Mouse (Mus musculus) heart, embryonic 16.5 days (tissue): ENCODE data around the gene Dnah7a. TPM values are rescaled to one million over a fixed set of nuclear protein-coding genes. Genes with fewer than 3 reads are reported as not detected.
A peak's percentile ranks its signal among the peaks of the same experiment; 100 is the strongest.
"Not testable (repeated sequence)": the region's sequence is repeated elsewhere in the genome, so short reads cannot be mapped to it uniquely, and the experiment has no call there.

Source experiments
- ATAC-seq: fragments of 200-750 bp; cut with Nextera tagmentation; replicated peaks from 2 replicates; pipeline ENCODE4 v1.8.0; 2017; ENCODE audit warnings: moderate number of reproducible peaks; ENCODE audit not compliant: insufficient read depth, low FRiP score; ENCODE audit errors: extremely low read depth
- H3K27ac ChIP-seq: fragments of 300-500 bp; sonication (generic); 2 replicates; pipeline ENCODE4 v1.5.1; 2014; ENCODE audit warnings: mild to moderate bottlenecking, low read length, control low read depth, moderate library complexity
- H3K27me3 ChIP-seq: fragments of 300-500 bp; sonication (generic); 2 replicates; pipeline ENCODE4 v1.6.1; 2014; ENCODE audit warnings: low read length, mixed read lengths; ENCODE audit not compliant: control insufficient read depth, insufficient read depth
- H3K36me3 ChIP-seq: fragments of 300-500 bp; sonication (generic); 2 replicates; pipeline ENCODE4 v1.6.1; 2014; ENCODE audit not compliant: control insufficient read depth, insufficient read depth
- H3K4me1 ChIP-seq: fragments of 300-500 bp; sonication (generic); 2 replicates; pipeline ENCODE4 v1.6.1; 2014; ENCODE audit warnings: low read length, mixed read lengths; ENCODE audit not compliant: control insufficient read depth, insufficient read depth
- H3K4me2 ChIP-seq: fragments of 300-500 bp; sonication (generic); 2 replicates; pipeline ENCODE4 v1.6.1; 2014; ENCODE audit warnings: low read depth, mild to moderate bottlenecking, control low read depth, low read length
- H3K4me3 ChIP-seq: fragments of 300-500 bp; sonication (generic); 2 replicates; pipeline ENCODE4 v1.5.1; 2014; ENCODE audit warnings: mild to moderate bottlenecking, control low read depth, low read length
- H3K9ac ChIP-seq: fragments of 300-500 bp; sonication (generic); 2 replicates; pipeline ENCODE4 v1.6.1; 2014; ENCODE audit warnings: low read length, control low read depth
- H3K9me3 ChIP-seq: fragments of 300-500 bp; sonication (generic); replicated peaks from 2 replicates; pipeline ENCODE4 v1.6.1; 2016; ENCODE audit warnings: low read length; ENCODE audit not compliant: control insufficient read depth
- WGBS: fragments of 180-500 bp; shearing (Covaris S2); extraction: QIAGEN DNeasy Blood & Tissue Kit; methylation state at CpG from one replicate; pipeline ENCODE4 v1.1.7; 2014; 5-methylcytosine and 5-hydroxymethylcytosine counted together
- microRNA-seq: library from miRNA; unstranded; fragments of <30 nt; microRNA quantifications from one replicate; pipeline ENCODE4, GENCODE M21; 2017
- polyA plus RNA-seq: library from polyadenylated mRNA; unstranded; fragments of >200 nt; fragmentation: Nextera tagmentation; extraction: Ambion mirVana; gene quantifications from 2 replicates; pipeline ENCODE4 v1.2.1, GENCODE M21; 2015

Gene Dnah7a
- polyA plus RNA-seq, 1 experiment from 2014 or later, result 0.25 TPM

DNA sequence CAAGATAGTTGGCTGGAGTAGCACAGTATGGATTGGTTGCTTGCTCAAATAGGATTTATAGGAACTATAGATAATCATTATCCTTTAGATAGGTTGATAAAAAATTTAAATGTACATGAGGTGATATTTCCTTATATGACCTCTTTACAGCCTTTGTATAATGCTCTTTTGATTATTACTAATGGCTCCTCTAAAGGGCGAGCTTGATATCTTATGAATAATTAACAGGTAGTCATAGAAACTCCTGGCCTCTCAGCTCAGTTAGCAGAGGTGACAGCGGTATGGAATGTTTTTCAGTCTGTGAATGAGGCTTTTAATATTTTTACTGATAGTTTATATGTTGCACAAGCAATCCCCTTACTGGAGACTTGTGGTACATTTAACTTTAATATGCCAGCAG lies 330.6 kb downstream of the Dnah7a start:
- H3K9me3 ChIP-seq, H3K4me3 ChIP-seq, H3K36me3 ChIP-seq, H3K4me1 ChIP-seq, ATAC-seq, H3K9ac ChIP-seq, H3K27ac ChIP-seq, H3K4me2 ChIP-seq, H3K27me3 ChIP-seq: not testable (repeated sequence)
- 84% methylated on average over 2 of the region's 2 CpGs for WGBS

GRCm38 (mm10) chr1:53358988-53359387 lies 347.6 kb downstream of the Dnah7a start:
- Histone ChIP-seq H3K36me3 (no peaks in the 10 kb centered on the region), H3K27me3 (no peaks in the 10 kb centered on the region), H3K9me3 (no peaks in the 10 kb centered on the region), H3K4me2 (no peak overlapping the region), H3K4me3 (no peak overlapping the region), H3K27ac (no peak overlapping the region), H3K4me1 (no peaks in the 10 kb centered on the region), H3K9ac (no peak overlapping the region)
- ATAC-seq, result no peak

DNA sequence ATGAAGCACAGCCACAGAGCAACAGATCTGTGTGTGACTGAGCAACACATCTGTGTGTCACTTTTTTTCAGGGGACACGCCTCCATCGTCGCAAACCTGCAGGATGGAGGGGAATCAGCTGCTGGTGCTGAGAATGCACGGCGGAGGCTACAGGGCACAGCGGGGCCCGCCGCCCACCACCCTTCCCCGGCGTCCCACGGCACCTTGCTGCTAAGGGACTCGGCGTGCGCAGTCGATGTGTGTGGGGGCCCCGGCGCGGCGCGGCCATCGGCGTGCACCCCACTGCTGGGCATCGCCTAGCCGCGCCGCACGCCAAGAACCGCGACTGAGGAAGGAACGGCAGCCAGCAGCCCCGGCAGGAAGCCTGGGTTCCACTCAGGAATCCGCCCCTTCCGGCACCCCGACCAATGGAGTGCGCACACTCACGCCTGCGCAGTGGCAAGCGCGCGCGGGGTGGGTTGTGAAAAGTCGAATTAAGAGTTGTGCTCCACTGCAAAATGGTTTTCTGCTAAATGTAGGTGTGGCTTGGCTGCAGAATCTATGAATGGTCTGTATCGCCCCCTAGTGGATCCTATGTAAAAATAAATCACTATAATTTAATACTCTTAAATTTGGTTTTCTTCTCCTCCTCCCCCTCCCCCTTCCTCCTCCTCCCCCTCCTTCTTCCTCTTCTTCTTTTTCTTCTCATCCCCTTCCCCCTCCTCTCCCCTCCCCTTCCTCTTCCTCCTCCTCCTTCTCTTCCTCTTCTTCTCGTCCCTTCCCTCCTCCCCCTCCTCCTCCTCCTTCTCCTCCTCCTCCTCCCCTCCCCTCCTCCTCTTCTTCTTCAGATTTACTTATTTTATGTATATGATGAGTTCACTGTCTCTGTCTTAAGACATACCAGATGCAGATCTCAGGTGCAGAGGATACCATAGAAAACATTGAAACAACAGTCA lies 354.0 kb downstream of the Dnah7a start, which contains the start of the genes Asdurf, Gm28551 and Asnsd1:
Gene Asdurf (minus strand): TSS at position 293 of the 935 bp plus-strand sequence.
Gene Gm28551 (minus strand): TSS at position 341 of the 935 bp plus-strand sequence.
Gene Asnsd1 (minus strand): TSS at position 426 of the 935 bp plus-strand sequence.
- H3K27me3 ChIP-seq, result no peaks in the 10 kb centered on the region
- H3K4me3 ChIP-seq, result peak within 1 kb of the TSS; percentile 97
- H3K36me3 ChIP-seq, result peaks cover 11% of the 10 kb centered on the region
- peak within 1 kb of the TSS; percentile 71 for H3K4me2 ChIP-seq
- H3K27ac ChIP-seq, result peak within 1 kb of the TSS; percentile 88
- peak; percentile 100 for ATAC-seq
- H3K9me3 ChIP-seq, result no peaks in the 10 kb centered on the region
- 1% methylated on average over 44 of the region's 44 CpGs for WGBS
- H3K9ac ChIP-seq, result peak within 1 kb of the TSS; percentile 95
- peaks cover 6% of the 10 kb centered on the region for H3K4me1 ChIP-seq

Small RNAs within 50 kb of the gene (microRNA-seq; reads per million reads assigned to microRNA genes)
- not detected for gene Gm25240

Other genes starting within 250 kb of the Dnah7a start
- gene Stk17b, start 78.4 kb upstream of the Dnah7a start, polyA plus RNA-seq, result 16.3 and 20.2 TPM in 2 replicates